Mouse (Mus musculus) inflammation-experienced regulatory T-cells (primary cell): ENCODE measurements around the gene F2rl2. TPM values are rescaled to one million over a fixed set of nuclear protein-coding genes. Genes with fewer than 3 reads are reported as not detected.

Experiments
- polyA plus RNA-seq, 2 experiments: library from polyadenylated mRNA; unstranded; fragments of 100-300 nt; shearing (Covaris generic); gene quantifications; one replicate each; pipeline ENCODE4 v1.2.1; 2017

The F2rl2 gene
- polyA plus RNA-seq, result 1 to 10 TPM; 3.7 to 6.1 TPM

DNA sequence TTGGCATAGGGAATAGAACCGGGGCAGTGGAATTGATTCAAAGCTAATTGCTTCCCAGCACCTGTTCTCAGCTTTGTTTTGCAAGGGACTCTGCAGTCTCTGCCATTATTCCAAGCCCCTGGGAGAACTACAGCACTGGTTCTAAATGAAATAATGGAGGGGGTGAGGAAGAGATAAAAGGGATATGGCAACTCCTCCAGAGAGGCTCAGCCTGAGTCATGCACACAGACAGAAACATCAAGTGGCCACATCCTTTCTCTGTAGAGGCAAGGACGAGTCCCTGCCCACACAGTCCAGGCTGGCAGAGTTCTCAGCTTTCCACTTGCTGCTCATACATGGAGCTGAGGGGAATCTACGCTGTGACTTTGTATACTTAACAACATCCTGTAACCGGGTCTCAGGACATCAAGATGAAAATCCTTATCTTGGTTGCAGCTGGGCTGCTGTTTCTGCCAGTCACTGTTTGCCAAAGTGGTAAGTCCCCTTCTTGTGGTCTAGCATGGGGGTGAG, at the start of gene F2rl2:
TSS of gene F2rl2 (plus strand) at position 200 of the 510 bp plus-strand sequence.

Other genes starting within 250 kb of the F2rl2 start
- gene S100z, start 218.1 kb upstream of the F2rl2 start, polyA plus RNA-seq, result under 1 TPM in 1 of 2 experiments, not detected in 1; 0.57 TPM
- gene F2rl1, start 171.6 kb upstream of the F2rl2 start, polyA plus RNA-seq, result 10 to 100 TPM; 20.8 to 24.5 TPM
- 10 to 100 TPM; 45.5 to 99.0 TPM for gene F2r, start 78.4 kb upstream of the F2rl2 start, polyA plus RNA-seq
- gene Iqgap2, start 195.1 kb downstream of the F2rl2 start, polyA plus RNA-seq, result 10 to 100 TPM; 28.4 to 44.9 TPM